ENCODE assay signal across 9 mouse cellular contexts in the genomic region with DNA sequence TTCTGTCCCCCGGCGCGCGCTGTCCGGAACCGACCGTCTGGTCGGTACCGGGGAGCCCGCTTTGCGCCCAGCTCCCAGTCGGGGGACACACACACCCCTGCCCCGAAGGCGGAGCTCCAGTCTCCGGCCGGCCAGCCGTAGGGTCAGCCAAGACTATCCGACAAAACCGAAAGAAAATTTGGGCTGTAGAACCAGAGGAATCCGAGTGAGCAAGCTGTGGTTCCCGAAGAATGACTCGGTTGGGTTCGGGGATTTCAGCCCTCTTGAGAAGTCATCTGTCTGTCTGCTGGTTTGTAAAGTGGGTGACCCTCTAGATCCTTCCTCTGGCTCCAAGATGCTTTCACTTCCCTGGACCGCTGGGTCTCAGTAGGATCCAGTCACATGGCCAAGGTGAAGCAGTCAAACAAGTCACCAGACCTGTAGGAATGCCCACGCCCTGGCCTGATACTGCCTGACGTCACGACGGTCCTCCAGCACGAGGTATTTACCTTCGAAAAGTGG. TPM values are rescaled to one million over a fixed set of nuclear protein-coding genes. Genes with fewer than 3 reads are reported as not detected.
DNase-seq lines count a peak whose midpoint lies in the region; ATAC-seq and TF ChIP-seq lines count a peak whose summit lies in the region.
"Had no signal": no experiment of that assay in that cellular context is flagged by ENCODE, and none has a peak within 500 bp of the region (broad histone marks: within the 10 kb centered on the region; RNA-seq: fewer than 3 reads in every experiment).

A gene (minus strand): TSS at position 384 of the 501 bp plus-strand sequence.

- H3K9me3 ChIP-seq in forebrain, postnatal 0 days (ENCODE audit: low read length), result no peaks in the 10 kb centered on the region
- no peaks in the 10 kb centered on the region for H3K9me3 ChIP-seq in hindbrain, embryonic 12.5 days (replicated peaks)
- no peaks in the 10 kb centered on the region for H3K9me3 ChIP-seq in limb, embryonic 14.5 days (ENCODE audit: control insufficient read depth, low read length)
- no peaks in the 10 kb centered on the region for H3K9me3 ChIP-seq in midbrain, embryonic 15.5 days

- H3K4me3 ChIP-seq in spleen, adult 2 months (ENCODE audit: extremely low read depth, insufficient read depth, insufficient read length), result peak within 1 kb of the TSS; percentile 54
- peak within 1 kb of the TSS; percentile 38 for H3K4me3 ChIP-seq in forebrain, postnatal 0 days (ENCODE audit: low read depth, low read length)
- H3K4me3 ChIP-seq in hindbrain, embryonic 12.5 days, result peak within 1 kb of the TSS; percentile 40
- peak within 1 kb of the TSS; percentile 56 for H3K4me3 ChIP-seq in limb, embryonic 14.5 days (replicated peaks; ENCODE audit: low read length)
- H3K4me3 ChIP-seq in midbrain, embryonic 15.5 days, result peak within 1 kb of the TSS; percentile 32

- TF ChIP-seq POLR2A in spleen, adult 2 months (IDR thresholded peaks at IDR 0.05; ENCODE audit: low read depth, low read length), result no peak
- no peak for TF ChIP-seq POLR2A in limb, embryonic 14.5 days (IDR thresholded peaks at IDR 0.05; ENCODE audit: borderline replicate concordance, extremely low read depth, insufficient read depth, insufficient read length)

- TF ChIP-seq CTCF in spleen, adult 2 months (IDR thresholded peaks at IDR 0.05; ENCODE audit: extremely low read depth, insufficient read depth, insufficient read length, insufficient replicate concordance), result no peak
- TF ChIP-seq CTCF in forebrain, postnatal 0 days (IDR thresholded peaks at IDR 0.05; ENCODE audit: low read depth), result no peak

- DNase-seq in spleen, adult 2 months (ENCODE audit: low read depth in 1 of 2, low spot score in 2 of 2), result no peak
- no peak for DNase-seq in spleen, adult 18-20 months
- no peak for DNase-seq in forebrain, postnatal 0 days
- no peak for DNase-seq in limb, embryonic 14.5 days (ENCODE audit: low spot score)
- no peak for DNase-seq in left cerebral cortex, adult 9 months (ENCODE audit: low spot score in 2 of 2)
- no peak for DNase-seq in spleen, postnatal 14 days (ENCODE audit: low spot score in 2 of 2)

- no peaks in the 10 kb centered on the region for H3K36me3 ChIP-seq in spleen, adult 2 months (ENCODE audit: control insufficient read depth, insufficient read depth, low read length)
- no peaks in the 10 kb centered on the region for H3K36me3 ChIP-seq in forebrain, postnatal 0 days (ENCODE audit: insufficient read depth)
- H3K36me3 ChIP-seq in hindbrain, embryonic 12.5 days, result no peaks in the 10 kb centered on the region
- no peaks in the 10 kb centered on the region for H3K36me3 ChIP-seq in limb, embryonic 14.5 days (ENCODE audit: control insufficient read depth, insufficient read depth, low read length)
- no peaks in the 10 kb centered on the region for H3K36me3 ChIP-seq in midbrain, embryonic 15.5 days (replicated peaks)

- H3K27ac ChIP-seq in spleen, adult 2 months (ENCODE audit: insufficient read depth, low read length), result peak within 1 kb of the TSS; percentile 70
- no peak within 1 kb of the TSS for H3K27ac ChIP-seq in forebrain, postnatal 0 days (ENCODE audit: low read depth, low read length)
- no peak within 1 kb of the TSS for H3K27ac ChIP-seq in hindbrain, embryonic 12.5 days
- H3K27ac ChIP-seq in limb, embryonic 14.5 days (replicated peaks; ENCODE audit: low read depth, low read length), result no peak within 1 kb of the TSS
- H3K27ac ChIP-seq in midbrain, embryonic 15.5 days, result no peak within 1 kb of the TSS

- H3K4me2 ChIP-seq in forebrain, postnatal 0 days (ENCODE audit: low read depth), result peak within 1 kb of the TSS; percentile 62
- H3K4me2 ChIP-seq in hindbrain, embryonic 12.5 days (replicated peaks), result peak within 1 kb of the TSS; percentile 75
- H3K4me2 ChIP-seq in limb, embryonic 14.5 days (replicated peaks; ENCODE audit: low read depth, low read length, severe bottlenecking), result peak within 1 kb of the TSS; percentile 92
- H3K4me2 ChIP-seq in midbrain, embryonic 15.5 days, result peak within 1 kb of the TSS; percentile 57

- peak within 1 kb of the TSS; percentile 39; the same call in 1 of the 2 replicates for H3K9ac ChIP-seq in forebrain, postnatal 0 days
- H3K9ac ChIP-seq in hindbrain, embryonic 12.5 days, result peak within 1 kb of the TSS; percentile 63
- peak within 1 kb of the TSS; percentile 67 for H3K9ac ChIP-seq in limb, embryonic 14.5 days (ENCODE audit: low read depth, low read length, severe bottlenecking)
- 0 out of 2 replicates have a peak within 1 kb of the TSS, but pooled peaks have one; percentile 2 for H3K9ac ChIP-seq in midbrain, embryonic 15.5 days

- H3K27me3 ChIP-seq in spleen, adult 2 months (ENCODE audit: control insufficient read depth, insufficient read depth, low read length), result peaks cover 8% of the 10 kb centered on the region
- H3K27me3 ChIP-seq in forebrain, postnatal 0 days (ENCODE audit: insufficient read depth, low read length), result peaks cover 7% of the 10 kb centered on the region
- peaks cover 54% of the 10 kb centered on the region for H3K27me3 ChIP-seq in hindbrain, embryonic 12.5 days
- peaks cover 17% of the 10 kb centered on the region for H3K27me3 ChIP-seq in limb, embryonic 14.5 days (ENCODE audit: control insufficient read depth, insufficient read depth, low read length)
- peaks cover 34% of the 10 kb centered on the region for H3K27me3 ChIP-seq in midbrain, embryonic 15.5 days (replicated peaks)

- WGBS in spleen, adult 2 months, result 11% methylated on average over 30 of the region's 30 CpGs
- WGBS in forebrain, postnatal 0 days, result 6% methylated on average over 30 of the region's 30 CpGs
- 5% methylated on average over 30 of the region's 30 CpGs for WGBS in hindbrain, embryonic 12.5 days
- WGBS in limb, embryonic 14.5 days, result 3% methylated on average over 30 of the region's 30 CpGs
- 5% methylated on average over 30 of the region's 30 CpGs for WGBS in midbrain, embryonic 15.5 days

- peaks cover 2% of the 10 kb centered on the region; the same call in 1 of the 2 replicates for H3K4me1 ChIP-seq in spleen, adult 2 months (ENCODE audit: control insufficient read depth, insufficient read depth, insufficient read length)
- H3K4me1 ChIP-seq in forebrain, postnatal 0 days (ENCODE audit: insufficient read depth), result no peaks in the 10 kb centered on the region
- H3K4me1 ChIP-seq in hindbrain, embryonic 12.5 days, result peaks cover 9% of the 10 kb centered on the region; the same call in 1 of the 2 replicates
- peaks cover 5% of the 10 kb centered on the region; the same call in 1 of the 2 replicates for H3K4me1 ChIP-seq in limb, embryonic 14.5 days (ENCODE audit: control insufficient read depth, insufficient read depth, low read length)
- peaks cover 9% of the 10 kb centered on the region for H3K4me1 ChIP-seq in midbrain, embryonic 15.5 days

- no peak for ATAC-seq in forebrain, postnatal 0 days
- no peak for ATAC-seq in hindbrain, embryonic 12.5 days (ENCODE audit: low FRiP score)
- ATAC-seq in limb, embryonic 14.5 days (ENCODE audit: low FRiP score, low read depth), result no peak
- ATAC-seq in midbrain, embryonic 15.5 days (replicated peaks), result no peak

RNA-seq across cellular contexts. Expression of the gene that starts here (rescaled TPM):
- 28.8 TPM in 2 replicates for polyA plus RNA-seq in spleen, adult 2 months (2012; rRNA removed)
- 2.2 and 2.3 TPM in 2 replicates for total RNA-seq in forebrain, postnatal 0 days (2014; rRNA removed)
- polyA plus RNA-seq in forebrain, postnatal 0 days (2015; fragmentation: Nextera tagmentation; extraction: Ambion mirVana), result 2.0 and 2.4 TPM in 2 replicates
- polyA plus RNA-seq in hindbrain, embryonic 12.5 days (2016; fragmentation: Nextera tagmentation; extraction: Ambion mirVana), result 2.0 and 2.1 TPM in 2 replicates
- 4.4 and 5.9 TPM in 2 replicates for polyA plus RNA-seq in limb, embryonic 14.5 days (2012; rRNA removed)
- polyA plus RNA-seq in limb, embryonic 14.5 days (2014; fragmentation: Nextera tagmentation; extraction: Ambion mirVana), result 4.3 and 6.3 TPM in 2 replicates
- polyA plus RNA-seq in midbrain, embryonic 15.5 days (2015; fragmentation: Nextera tagmentation; extraction: Ambion mirVana), result 2.5 and 2.9 TPM in 2 replicates
- total RNA-seq: MEL had no signal

Comparison
In these comparisons a context has a peak if more than half of its experiments do, and no peak if none do; other contexts are left out.
1. H3K9ac ChIP-seq: peak in every context shown above with its lines; median percentile 67 in limb, embryonic 14.5 days; 63 in hindbrain, embryonic 12.5 days; 39 in forebrain, postnatal 0 days; 2 in midbrain, embryonic 15.5 days.